Mouse (Mus musculus) testis, postnatal 14 days (tissue): ENCODE measurements around the gene Zfp382.
"Not testable (repeated sequence)": the region's sequence is repeated elsewhere in the genome, so short reads cannot be mapped to it uniquely, and the experiment has no call there.

Experiments used
- DNase-seq: peaks from one replicate; pipeline ENCODE4 v3.0.0; 2021; ENCODE audit warnings: low spot score

Zfp382 gene

GRCm38 (mm10) chr7:30147011-30147410, 25.3 kb downstream of the Zfp382 start:
- no peak for DNase-seq

- DNase-seq = no peak
Observed at GRCm38 (mm10) chr7:30154040-30154439, 32.3 kb downstream of the Zfp382 start.

- no peak for DNase-seq
Observed at GRCm38 (mm10) chr7:30155507-30155906, 33.8 kb downstream of the Zfp382 start.

GRCm38 (mm10) chr7:30163113-30163512, 41.4 kb downstream of the Zfp382 start:
- no peak for DNase-seq

- DNase-seq = no peak
Observed at GRCm38 (mm10) chr7:30164745-30165144, 43.0 kb downstream of the Zfp382 start.

- no peak for DNase-seq
Observed at GRCm38 (mm10) chr7:30168914-30169582, 47.3 kb downstream of the Zfp382 start.

GRCm38 (mm10) chr7:30169583-30170282, 48.0 kb downstream of the Zfp382 start, which contains the start of gene Zfp146:
Zfp146 (minus strand) TSS chr7:30169750.
- peak; percentile 93 for DNase-seq

GRCm38 (mm10) chr7:30170283-30170951, 48.7 kb downstream of the Zfp382 start:
- DNase-seq = no peak

- no peak for DNase-seq
Observed at GRCm38 (mm10) chr7:30176474-30176873, 54.7 kb downstream of the Zfp382 start.

GRCm38 (mm10) chr7:30178256-30178655, 56.5 kb downstream of the Zfp382 start:
- DNase-seq = no peak

GRCm38 (mm10) chr7:30181308-30181707, 59.6 kb downstream of the Zfp382 start:
- DNase-seq = peak; percentile 47

- DNase-seq = not testable (repeated sequence)
Observed at GRCm38 (mm10) chr7:30181929-30182328, 60.2 kb downstream of the Zfp382 start.

- not testable (repeated sequence) for DNase-seq
Observed at GRCm38 (mm10) chr7:30183189-30183588, 61.4 kb downstream of the Zfp382 start.

GRCm38 (mm10) chr7:30183879-30184289, 62.1 kb downstream of the Zfp382 start, which contains the start of gene Cox7a1:
Cox7a1 (plus strand) TSS chr7:30184144.
- peak; percentile 85 for DNase-seq
